ENCODE assay signal across 27 mouse cellular contexts in genomic region chr10:77199229-77199628, GRCm38 (mm10). TPM values are rescaled to one million over a fixed set of nuclear protein-coding genes. Genes with fewer than 3 reads are reported as not detected.
DNase-seq lines count a peak whose midpoint lies in the region; ATAC-seq and TF ChIP-seq lines count a peak whose summit lies in the region.
"Had no signal": no experiment of that assay in that cellular context is flagged by ENCODE, and none has a peak within 500 bp of the region (broad histone marks: within the 10 kb centered on the region; RNA-seq: fewer than 3 reads in every experiment).

No protein-coding gene starts in this region.

- no peaks in the 10 kb centered on the region for H3K36me3 ChIP-seq in forebrain, embryonic 10.5 days (replicated peaks)
- no peaks in the 10 kb centered on the region for H3K36me3 ChIP-seq in forebrain, embryonic 11.5 days (ENCODE audit: control insufficient read depth, insufficient read depth, low read length)
- H3K36me3 ChIP-seq in lung, postnatal 0 days (ENCODE audit: insufficient read depth, low read length), result no peaks in the 10 kb centered on the region
- H3K36me3 ChIP-seq: embryonic facial prominence, embryonic 15.5 days; heart, embryonic 13.5 days; midbrain, embryonic 12.5 days; neural tube, embryonic 12.5 days had no signal

- no peak for TF ChIP-seq POLR2A in cerebellum, adult 2 months (IDR thresholded peaks at IDR 0.05; ENCODE audit: borderline replicate concordance, insufficient read depth, low read length)

- no peak for TF ChIP-seq EP300 in lung, postnatal 0 days (IDR thresholded peaks at IDR 0.05)

- peaks cover 9% of the 10 kb centered on the region; the same call in 1 of the 2 replicates for H3K9me3 ChIP-seq in forebrain, embryonic 10.5 days
- H3K9me3 ChIP-seq in forebrain, embryonic 11.5 days (ENCODE audit: control insufficient read depth, low read length), result no peaks in the 10 kb centered on the region
- no peaks in the 10 kb centered on the region for H3K9me3 ChIP-seq in lung, postnatal 0 days (ENCODE audit: low read length)
- H3K9me3 ChIP-seq: embryonic facial prominence, embryonic 15.5 days; heart, embryonic 13.5 days; midbrain, embryonic 12.5 days; neural tube, embryonic 12.5 days had no signal

- DNase-seq in forebrain, embryonic 10.5 days (ENCODE audit: extremely low spot score, low spot score), result no peak
- no peak for DNase-seq in forebrain, embryonic 11.5 days (ENCODE audit: low spot score)
- no peak for DNase-seq in lung, postnatal 0 days (ENCODE audit: low spot score)
- no peak for DNase-seq in lung, adult 18-20 months
- DNase-seq in 416B (ENCODE audit: low read depth) (peak; percentile 36), ZHBTc4 (ENCODE audit: low read depth, low spot score) (peak; percentile 67)
- DNase-seq in cerebellum, adult 2 months, result no peak
- DNase-seq: adrenal gland, postnatal 10 days; cerebellum, adult 18-20 months; forebrain, postnatal 0 days; gastrocnemius, postnatal 25 days; heart, adult 2 months; kidney, adult 2 months; layer of hippocampus, adult 9-11 months; lung, embryonic 14.5 days; lung, postnatal 36 days; retina, postnatal 1 day; right cerebral cortex, postnatal 25 days; spleen, adult 18-20 months; thymus, postnatal 25 days had no signal

- H3K27ac ChIP-seq in forebrain, embryonic 10.5 days, result peak overlapping the region; percentile 11
- H3K27ac ChIP-seq in forebrain, embryonic 11.5 days (ENCODE audit: low read depth, low read length), result no peak overlapping the region
- no peak overlapping the region for H3K27ac ChIP-seq in lung, postnatal 0 days (ENCODE audit: low read length)
- no peak overlapping the region for H3K27ac ChIP-seq in cerebellum, adult 2 months (ENCODE audit: insufficient read depth, low read length)
- H3K27ac ChIP-seq: embryonic facial prominence, embryonic 15.5 days; heart, adult 2 months; heart, embryonic 13.5 days; hindbrain, embryonic 14.5 days; kidney, postnatal 0 days; left cerebral cortex, adult 2 months; midbrain, embryonic 12.5 days; neural tube, embryonic 12.5 days had no signal

- no peak overlapping the region for H3K9ac ChIP-seq in forebrain, embryonic 11.5 days (ENCODE audit: low read length)
- H3K9ac ChIP-seq in lung, postnatal 0 days (replicated peaks; ENCODE audit: low read depth), result no peak overlapping the region
- H3K9ac ChIP-seq: embryonic facial prominence, embryonic 15.5 days; forebrain, postnatal 0 days; heart, embryonic 13.5 days; hindbrain, embryonic 14.5 days; lung, embryonic 14.5 days; midbrain, embryonic 12.5 days; neural tube, embryonic 12.5 days had no signal

- no peak for TF ChIP-seq CTCF in lung, postnatal 0 days (IDR thresholded peaks at IDR 0.05)
- TF ChIP-seq CTCF in cerebellum, adult 2 months (IDR thresholded peaks at IDR 0.05; ENCODE audit: borderline replicate concordance, insufficient read depth, low read depth, low read length), result no peak

- no peak overlapping the region for H3K4me2 ChIP-seq in forebrain, embryonic 11.5 days (ENCODE audit: low read depth, low read length, severe bottlenecking)
- no peak overlapping the region for H3K4me2 ChIP-seq in lung, postnatal 0 days (replicated peaks; ENCODE audit: low read depth, low read length)
- H3K4me2 ChIP-seq: embryonic facial prominence, embryonic 15.5 days; heart, embryonic 13.5 days; hindbrain, embryonic 14.5 days; lung, embryonic 14.5 days; midbrain, embryonic 12.5 days; neural tube, embryonic 12.5 days had no signal

- WGBS in forebrain, embryonic 10.5 days, result 74% methylated on average over 2 of the region's 2 CpGs
- WGBS in forebrain, embryonic 11.5 days, result 80% methylated on average over 2 of the region's 2 CpGs
- WGBS in lung, postnatal 0 days, result 57% methylated on average over 2 of the region's 2 CpGs
- 70% methylated on average over 2 of the region's 2 CpGs for WGBS in cerebellum, adult 2 months

- no peak overlapping the region for H3K4me3 ChIP-seq in forebrain, embryonic 10.5 days
- no peak overlapping the region for H3K4me3 ChIP-seq in forebrain, embryonic 11.5 days (ENCODE audit: low read depth, low read length)
- H3K4me3 ChIP-seq in lung, postnatal 0 days (ENCODE audit: low read depth, low read length), result no peak overlapping the region
- H3K4me3 ChIP-seq in cerebellum, adult 2 months (replicated peaks; ENCODE audit: insufficient read depth, low read depth, low read length), result no peak overlapping the region
- H3K4me3 ChIP-seq: embryonic facial prominence, embryonic 15.5 days; heart, adult 2 months; heart, embryonic 13.5 days; left cerebral cortex, adult 2 months; midbrain, embryonic 12.5 days; neural tube, embryonic 12.5 days had no signal

- ATAC-seq in forebrain, embryonic 11.5 days (replicated peaks; ENCODE audit: low FRiP score), result no peak
- ATAC-seq in lung, postnatal 0 days, result peak; percentile 34
- ATAC-seq: forebrain, postnatal 0 days had no signal

- no peaks in the 10 kb centered on the region; the same call in 1 of the 2 replicates for H3K27me3 ChIP-seq in forebrain, embryonic 10.5 days (ENCODE audit: poor library complexity, severe bottlenecking)
- no peaks in the 10 kb centered on the region for H3K27me3 ChIP-seq in forebrain, embryonic 11.5 days (ENCODE audit: control insufficient read depth, insufficient read depth, low read length)
- H3K27me3 ChIP-seq in lung, postnatal 0 days (replicated peaks; ENCODE audit: insufficient read depth, low read length), result no peaks in the 10 kb centered on the region
- no peaks in the 10 kb centered on the region for H3K27me3 ChIP-seq in cerebellum, adult 2 months (ENCODE audit: control insufficient read depth, insufficient read depth, low read length)
- H3K27me3 ChIP-seq: embryonic facial prominence, embryonic 15.5 days; heart, embryonic 13.5 days; neural tube, embryonic 12.5 days had no signal

- H3K4me1 ChIP-seq in forebrain, embryonic 10.5 days, result peaks cover 37% of the 10 kb centered on the region
- H3K4me1 ChIP-seq in forebrain, embryonic 11.5 days (replicated peaks; ENCODE audit: control insufficient read depth, insufficient read depth, low read length), result 0 out of 2 replicates have a peak, but pooled peaks cover 2% of the 10 kb centered on the region
- no peaks in the 10 kb centered on the region for H3K4me1 ChIP-seq in lung, postnatal 0 days (ENCODE audit: insufficient read depth, low read depth, low read length)
- H3K4me1 ChIP-seq in cerebellum, adult 2 months (ENCODE audit: control insufficient read depth, insufficient read depth, low read length), result no peaks in the 10 kb centered on the region

RNA-seq across cellular contexts. Expression of gene Col18a1, which starts 32.9 kb away (rescaled TPM):
- 147 and 152 TPM in 2 replicates for polyA plus RNA-seq in forebrain, embryonic 10.5 days (2016; fragmentation: Nextera tagmentation; extraction: Ambion mirVana)
- 79.0 and 86.7 TPM in 2 replicates for polyA plus RNA-seq in forebrain, embryonic 11.5 days (2014; fragmentation: Nextera tagmentation; extraction: Ambion mirVana)
- 30.0 and 33.2 TPM in 2 replicates for polyA plus RNA-seq in lung, postnatal 0 days (2015; fragmentation: Nextera tagmentation; extraction: Ambion mirVana)
- polyA plus RNA-seq in cerebellum, adult 2 months (2012; rRNA removed), result 45.7 and 52.8 TPM in 2 replicates

RNA-seq across cellular contexts. Expression of gene Pofut2, which starts 59.8 kb away (rescaled TPM):
- polyA plus RNA-seq in forebrain, embryonic 10.5 days (2016; fragmentation: Nextera tagmentation; extraction: Ambion mirVana), result 69.6 and 72.9 TPM in 2 replicates
- 67.0 and 78.0 TPM in 2 replicates for polyA plus RNA-seq in forebrain, embryonic 11.5 days (2014; fragmentation: Nextera tagmentation; extraction: Ambion mirVana)
- 84.2 and 84.4 TPM in 2 replicates for polyA plus RNA-seq in lung, postnatal 0 days (2015; fragmentation: Nextera tagmentation; extraction: Ambion mirVana)
- 44.9 and 45.2 TPM in 2 replicates for polyA plus RNA-seq in cerebellum, adult 2 months (2012; rRNA removed)

Comparison
In these comparisons a context has a peak if more than half of its experiments do, and no peak if none do; other contexts are left out.
1. DNase-seq: peak in 416B (single experiment) and ZHBTc4 (single experiment); none in forebrain, embryonic 10.5 days (single experiment), forebrain, embryonic 11.5 days (single experiment), lung, postnatal 0 days (single experiment), lung, adult 18-20 months (0 of 2) and cerebellum, adult 2 months (0 of 2).